Mouse (Mus musculus) macrophage (primary cell): ENCODE measurements around the gene Dcun1d2. TPM values are rescaled to one million over a fixed set of nuclear protein-coding genes. Genes with fewer than 3 reads are reported as not detected.

Source experiments
- H3K27ac ChIP-seq: fragments of 350-480 bp; formaldehyde crosslinking; 2 replicates; pipeline ENCODE4 v1.9.0; 2021
- H3K36me3 ChIP-seq: fragments of 350-480 bp; formaldehyde crosslinking; 2 replicates; pipeline ENCODE4 v1.9.0; 2021; ENCODE audit errors: inconsistent target
- H3K4me3 ChIP-seq: fragments of 350-480 bp; formaldehyde crosslinking; 2 replicates; pipeline ENCODE4 v1.9.0; 2021; ENCODE audit errors: inconsistent target
- H3K79me2 ChIP-seq: fragments of 350-480 bp; formaldehyde crosslinking; 2 replicates; pipeline ENCODE4 v1.9.0; 2021; ENCODE audit errors: inconsistent target
- WGBS: methylation state at CpG from one replicate; pipeline ENCODE4 v1.1.7; 2026; ENCODE audit warnings: inconsistent platforms; ENCODE audit not compliant: missing documents; 5-methylcytosine and 5-hydroxymethylcytosine counted together
- polyA plus RNA-seq: library from polyadenylated mRNA; stranded (reverse); fragments of 250-400 nt; gene quantifications from 3 replicates; pipeline ENCODE4 v1.2.4, GENCODE M21; 2018; ENCODE audit warnings: inconsistent platforms

Dcun1d2 gene
- polyA plus RNA-seq, 1 experiment from 2014 or later, result 18.5 TPM

- 34% methylated on average over 9 of the region's 9 CpGs for WGBS
- no peaks in the 10 kb centered on the region; the same call in 1 of the 2 replicates for H3K79me2 ChIP-seq
- H3K4me3 ChIP-seq, result no peak overlapping the region
Observed at GRCm38 (mm10) chr8:13292364-13292763, 4.4 kb upstream of the Dcun1d2 start.

DNA sequence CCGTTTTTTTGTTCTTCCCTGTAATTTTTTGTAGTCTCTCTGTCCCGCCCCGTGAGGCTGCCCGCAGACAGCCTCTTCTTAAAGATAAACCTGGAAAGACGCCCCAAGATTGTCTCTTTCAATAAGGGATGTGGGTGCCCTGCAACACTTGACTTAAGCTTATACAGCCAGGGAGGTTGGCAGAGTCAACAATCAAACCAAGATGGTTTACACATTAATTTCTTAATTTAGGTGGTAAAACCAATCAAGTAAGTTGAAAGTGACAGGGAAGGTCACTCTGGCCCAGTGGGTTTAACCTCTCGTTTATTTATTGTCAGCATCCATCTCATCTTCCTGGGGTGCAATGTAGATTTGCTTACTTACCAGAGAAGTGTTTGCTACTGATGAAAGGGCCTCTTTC is 715 bp upstream of the Dcun1d2 start:
- peak overlapping the region; percentile 76 for H3K27ac ChIP-seq
- peak overlapping the region; percentile 95 for H3K4me3 ChIP-seq
- H3K79me2 ChIP-seq, result peaks cover 32% of the 10 kb centered on the region
- H3K36me3 ChIP-seq, result no peaks in the 10 kb centered on the region; the same call in 1 of the 2 replicates
- WGBS, result 12% methylated on average over 6 of the region's 6 CpGs

More at GRCm38 (mm10) chr8:13292364-13292763, 4.4 kb upstream of the Dcun1d2 start:
- Histone ChIP-seq H3K27ac (no peak overlapping the region), H3K36me3 (peaks cover 25% of the 10 kb centered on the region)

DNA sequence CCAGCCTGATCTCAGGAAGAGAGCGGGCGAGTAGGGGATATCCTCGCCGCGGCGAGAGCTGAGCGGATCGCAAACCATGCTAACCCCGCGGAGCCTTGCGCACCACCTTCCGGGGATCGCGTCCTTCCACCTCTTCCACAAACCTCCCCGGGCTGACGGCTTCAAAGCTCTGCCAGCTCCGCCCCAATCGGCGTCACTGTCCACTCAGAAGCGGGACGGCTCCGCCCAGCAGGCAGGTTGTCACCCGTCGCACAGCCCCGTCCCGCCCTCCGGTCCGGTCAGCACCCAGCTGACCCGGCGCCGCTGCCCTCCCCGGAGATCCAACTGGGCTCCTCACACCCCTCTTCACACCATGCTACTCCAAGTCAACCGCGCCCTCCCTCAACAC is 633 bp downstream of the Dcun1d2 start:
- Histone ChIP-seq H3K4me3 (peak overlapping the region; percentile 95), H3K27ac (peak overlapping the region; percentile 76), H3K79me2 (peaks cover 45% of the 10 kb centered on the region), H3K36me3 (no peaks in the 10 kb centered on the region; the same call in 1 of the 2 replicates)
- WGBS, result under 1% methylated on average over 34 of the region's 34 CpGs

GRCm38 (mm10) chr8:13283200-13283599 is 4.7 kb downstream of the Dcun1d2 start:
- Histone ChIP-seq H3K79me2 (peaks cover 56% of the 10 kb centered on the region), H3K36me3 (no peaks in the 10 kb centered on the region; the same call in 1 of the 2 replicates), H3K27ac (no peak overlapping the region), H3K4me3 (no peak overlapping the region)
- WGBS, result 100% methylated on average over 1 of the region's 1 CpGs

DNA sequence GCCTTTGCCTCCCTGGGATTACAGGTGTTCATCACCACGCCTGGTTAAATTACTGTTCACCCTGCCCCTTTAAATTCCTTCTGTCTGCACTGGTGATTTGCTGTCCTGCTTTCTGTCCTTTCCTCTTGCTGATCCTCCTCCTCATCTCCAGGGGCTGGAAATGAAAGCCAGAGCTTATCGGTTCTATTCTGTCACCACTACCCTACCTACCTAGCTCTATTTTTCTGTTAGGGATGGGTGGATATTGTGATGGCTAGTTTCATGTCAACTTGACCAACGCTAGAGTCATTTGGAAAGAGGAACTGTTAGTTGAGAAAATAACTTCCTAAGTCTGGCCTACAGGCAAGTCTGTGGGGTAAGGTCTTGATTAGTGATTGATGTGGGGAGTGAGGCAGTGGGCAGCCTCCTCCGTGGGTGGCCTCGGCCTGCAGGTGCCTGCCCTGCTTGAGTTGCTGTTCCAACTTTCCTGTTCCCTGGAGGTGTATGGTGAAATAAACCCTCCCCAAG is 10.9 kb downstream of the Dcun1d2 start:
- 35% methylated on average over 5 of the region's 5 CpGs for WGBS
- Histone ChIP-seq H3K4me3 (no peak overlapping the region), H3K79me2 (peaks cover 8% of the 10 kb centered on the region; the same call in 1 of the 2 replicates), H3K36me3 (no peaks in the 10 kb centered on the region; the same call in 1 of the 2 replicates), H3K27ac (no peak overlapping the region)

GRCm38 (mm10) chr8:13272834-13273233 is 15.1 kb downstream of the Dcun1d2 start:
- WGBS, result 92% methylated on average over 4 of the region's 5 CpGs
- H3K79me2 ChIP-seq, result no peaks in the 10 kb centered on the region
- no peak overlapping the region for H3K27ac ChIP-seq
- H3K36me3 ChIP-seq, result peaks cover 28% of the 10 kb centered on the region
- H3K4me3 ChIP-seq, result no peak overlapping the region

DNA sequence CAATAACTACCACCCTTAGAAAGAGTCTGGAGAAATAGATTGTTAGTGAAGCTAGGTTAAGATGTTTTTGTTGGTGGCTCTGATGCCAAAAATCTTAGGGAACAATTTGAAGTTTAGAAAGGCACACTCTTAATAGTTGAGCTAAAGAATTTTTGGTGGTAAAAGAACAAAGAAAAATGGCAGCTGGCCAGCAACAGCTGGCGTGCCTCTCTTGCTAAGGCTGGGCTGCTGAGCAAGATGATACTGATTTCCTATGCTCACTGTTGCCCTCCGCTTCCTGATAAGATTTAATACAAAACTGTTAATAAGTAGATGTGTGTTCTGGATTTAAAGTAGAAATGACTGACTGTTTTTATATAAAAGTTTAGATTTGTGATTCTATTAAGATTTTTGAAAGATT is 20.4 kb downstream of the Dcun1d2 start:
- H3K4me3 ChIP-seq, result no peak overlapping the region
- H3K79me2 ChIP-seq, result no peaks in the 10 kb centered on the region
- H3K36me3 ChIP-seq, result peaks cover 38% of the 10 kb centered on the region
- WGBS, result 94% methylated on average over 2 of the region's 2 CpGs
- no peak overlapping the region for H3K27ac ChIP-seq

- WGBS, result 38% methylated on average over 3 of the region's 3 CpGs
- Histone ChIP-seq H3K36me3 (peaks cover 16% of the 10 kb centered on the region; the same call in 1 of the 2 replicates), H3K79me2 (no peaks in the 10 kb centered on the region), H3K4me3 (no peak overlapping the region), H3K27ac (no peak overlapping the region)
Observed at GRCm38 (mm10) chr8:13263376-13263775, 24.6 kb downstream of the Dcun1d2 start.

DNA sequence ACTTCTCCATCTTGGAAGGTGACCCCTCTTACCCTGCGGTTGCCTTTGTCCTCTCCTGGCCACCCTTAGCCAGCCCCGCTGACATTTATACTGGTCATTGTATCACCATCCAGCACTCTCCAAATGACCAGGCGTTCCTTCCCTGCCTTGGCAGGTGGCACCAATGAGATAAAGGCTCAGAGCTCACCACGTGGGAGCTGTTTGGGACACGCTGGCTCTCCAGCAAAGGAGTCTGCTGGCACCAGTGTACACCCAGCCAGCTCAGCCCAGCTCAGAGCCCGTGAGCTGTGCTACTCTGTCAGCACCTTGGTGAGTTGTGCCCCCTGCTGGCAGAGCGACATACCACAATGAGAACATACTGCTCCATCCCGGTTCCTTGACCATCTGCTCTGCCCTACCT is 33.9 kb downstream of the Dcun1d2 start, which contains the start of gene Adprhl1:
Gene Adprhl1 (minus strand): TSS at position 144 of the 400 bp plus-strand sequence.
- H3K36me3 ChIP-seq, result peaks cover 28% of the 10 kb centered on the region; the same call in 1 of the 2 replicates
- 37% methylated on average over 8 of the region's 8 CpGs for WGBS
- no peak within 1 kb of the TSS for H3K4me3 ChIP-seq
- H3K27ac ChIP-seq, result no peak within 1 kb of the TSS
- no peaks in the 10 kb centered on the region for H3K79me2 ChIP-seq

- 96% methylated on average over 5 of the region's 5 CpGs for WGBS
- Histone ChIP-seq H3K79me2 (no peaks in the 10 kb centered on the region), H3K4me3 (no peak overlapping the region), H3K27ac (no peak overlapping the region), H3K36me3 (peaks cover 24% of the 10 kb centered on the region; the same call in 1 of the 2 replicates)
Observed at GRCm38 (mm10) chr8:13253413-13253812, 34.5 kb downstream of the Dcun1d2 start.

- Histone ChIP-seq H3K4me3 (no peak overlapping the region), H3K79me2 (no peaks in the 10 kb centered on the region)
- 91% methylated on average over 13 of the region's 13 CpGs for WGBS
Observed at GRCm38 (mm10) chr8:13252837-13253236, 35.1 kb downstream of the Dcun1d2 start.

GRCm38 (mm10) chr8:13244343-13244880 is 43.5 kb downstream of the Dcun1d2 start:
- no peaks in the 10 kb centered on the region for H3K79me2 ChIP-seq
- no peak overlapping the region for H3K4me3 ChIP-seq
- H3K27ac ChIP-seq, result no peak overlapping the region
- H3K36me3 ChIP-seq, result no peaks in the 10 kb centered on the region
- whole genome bisulfite sequencing, result 91% methylated on average over 11 of the region's 11 CpGs

More at GRCm38 (mm10) chr8:13252837-13253236, 35.1 kb downstream of the Dcun1d2 start:
- Histone ChIP-seq H3K36me3 (peaks cover 20% of the 10 kb centered on the region; the same call in 1 of the 2 replicates), H3K27ac (no peak overlapping the region)

GRCm38 (mm10) chr8:13242985-13243870 is 44.7 kb downstream of the Dcun1d2 start:
- Histone ChIP-seq H3K79me2 (no peaks in the 10 kb centered on the region), H3K36me3 (no peaks in the 10 kb centered on the region), H3K4me3 (no peak overlapping the region), H3K27ac (no peak overlapping the region)
- 92% methylated on average over 9 of the region's 10 CpGs for WGBS

GRCm38 (mm10) chr8:13240691-13241090 is 47.2 kb downstream of the Dcun1d2 start:
- Histone ChIP-seq H3K4me3 (no peak overlapping the region), H3K36me3 (no peaks in the 10 kb centered on the region), H3K27ac (no peak overlapping the region), H3K79me2 (no peaks in the 10 kb centered on the region)
- WGBS, result 88% methylated on average over 7 of the region's 7 CpGs

DNA sequence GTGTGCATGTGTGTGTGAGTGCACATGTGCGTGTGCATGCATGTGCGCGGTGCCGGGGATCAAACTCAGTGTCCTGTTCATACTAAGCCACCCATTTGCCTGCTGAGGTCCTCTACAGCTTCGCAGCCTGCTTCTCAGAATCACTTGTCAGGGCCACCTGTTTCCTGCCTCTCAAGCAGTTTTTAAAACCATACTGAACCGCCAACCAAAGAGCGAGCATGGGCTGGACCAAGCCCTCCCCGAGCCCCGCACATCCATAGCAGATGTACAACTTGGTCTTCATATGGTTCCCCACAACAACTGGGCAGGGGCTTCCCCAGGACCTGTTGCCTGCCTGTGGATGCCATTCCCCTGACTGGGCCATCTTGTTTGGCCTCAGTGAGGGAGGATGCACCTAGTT is 47.9 kb downstream of the Dcun1d2 start:
- 9% methylated on average over 9 of the region's 9 CpGs for WGBS
- H3K4me3 ChIP-seq, result no peak overlapping the region
- H3K36me3 ChIP-seq, result no peaks in the 10 kb centered on the region
- no peaks in the 10 kb centered on the region for H3K79me2 ChIP-seq
- H3K27ac ChIP-seq, result no peak overlapping the region
